Mouse (Mus musculus) intestine, embryonic 14.5 days (tissue): ENCODE measurements around the gene Prss23. TPM values are rescaled to one million over a fixed set of nuclear protein-coding genes. Genes with fewer than 3 reads are reported as not detected.

Experiments used
- ATAC-seq: fragments of 200-750 bp; cut with Nextera tagmentation; replicated peaks from 2 replicates; pipeline ENCODE4 v1.8.0; 2017; ENCODE audit warnings: low read depth, moderate number of reproducible peaks, moderate TSS enrichment, moderate library complexity; ENCODE audit not compliant: low FRiP score, low TSS enrichment
- DNase-seq: peaks from one replicate; pipeline ENCODE4 v3.0.0-alpha.2; 2018; ENCODE audit warnings: low spot score
- H3K27ac ChIP-seq: fragments of 300-500 bp; sonication (generic); 2 replicates; pipeline ENCODE4 v1.5.1; 2014; ENCODE audit warnings: low read depth, mild to moderate bottlenecking, control low read depth
- H3K27me3 ChIP-seq: fragments of 300-500 bp; sonication (generic); replicated peaks from 2 replicates; pipeline ENCODE4 v1.6.1; 2014; ENCODE audit warnings: low read length, control low read depth; ENCODE audit not compliant: control insufficient read depth, insufficient read depth
- H3K36me3 ChIP-seq: fragments of 300-500 bp; sonication (generic); 2 replicates; pipeline ENCODE4 v1.6.1; 2014; ENCODE audit warnings: low read length, control low read depth; ENCODE audit not compliant: control insufficient read depth, insufficient read depth
- H3K4me1 ChIP-seq: fragments of 300-500 bp; sonication (generic); replicated peaks from 2 replicates; pipeline ENCODE4 v1.6.1; 2014; ENCODE audit warnings: low read length, control low read depth, mixed read lengths; ENCODE audit not compliant: control insufficient read depth, insufficient read depth
- H3K4me2 ChIP-seq: fragments of 300-500 bp; sonication (generic); 2 replicates; pipeline ENCODE4 v1.6.1; 2014; ENCODE audit warnings: low read length
- H3K4me3 ChIP-seq: fragments of 300-500 bp; sonication (generic); 2 replicates; pipeline ENCODE4 v1.5.1; 2014; ENCODE audit warnings: low read depth, low read length, control low read depth, mixed read lengths
- H3K9ac ChIP-seq: fragments of 300-500 bp; sonication (generic); 2 replicates; pipeline ENCODE4 v1.6.1; 2014; ENCODE audit warnings: mild to moderate bottlenecking, low read length
- H3K9me3 ChIP-seq: fragments of 300-500 bp; sonication (generic); 2 replicates; pipeline ENCODE4 v1.6.1; 2016; ENCODE audit warnings: low read length, control low read depth; ENCODE audit not compliant: control insufficient read depth
- whole genome bisulfite sequencing: fragments of 180-500 bp; shearing (Covaris S2); extraction: QIAGEN DNeasy Blood & Tissue Kit; methylation state at CpG from one replicate; pipeline ENCODE4 v1.1.7; 2014; 5-methylcytosine and 5-hydroxymethylcytosine counted together
- polyA plus RNA-seq: library from polyadenylated mRNA; unstranded; fragments of >200 nt; fragmentation: Nextera tagmentation; extraction: Ambion mirVana; gene quantifications from 2 replicates; pipeline ENCODE4 v1.2.1, GENCODE M21; 2014

Gene Prss23
- polyA plus RNA-seq, 1 experiment from 2014 or later = 97.3 TPM

- H3K36me3 ChIP-seq = no peaks in the 10 kb centered on the region
- DNase-seq (no peak), ATAC-seq (no peak)
- no peaks in the 10 kb centered on the region for H3K9me3 ChIP-seq
- H3K4me2 ChIP-seq = no peak overlapping the region
- H3K9ac ChIP-seq = no peak overlapping the region
- WGBS = 79% methylated on average over 2 of the region's 2 CpGs
- H3K4me3 ChIP-seq = no peak overlapping the region
- no peaks in the 10 kb centered on the region; the same call in 1 of the 2 replicates for H3K4me1 ChIP-seq
- H3K27ac ChIP-seq = no peak overlapping the region
- no peaks in the 10 kb centered on the region for H3K27me3 ChIP-seq
These were observed 67.3 kb downstream of the Prss23 start for GRCm38 (mm10) chr7:89459691-89460090.

Other genes starting within 250 kb of the Prss23 start
- gene Tmem135, start 123.0 kb downstream of the Prss23 start, polyA plus RNA-seq = 29.8 and 30.4 TPM in 2 replicates
- 13.7 and 14.6 TPM in 2 replicates for gene Fzd4, start 122.8 kb downstream of the Prss23 start, polyA plus RNA-seq
- gene Me3, start 105.2 kb upstream of the Prss23 start, polyA plus RNA-seq = 3.1 and 4.3 TPM in 2 replicates